38 mouse cellular contexts compared by ENCODE assay signal in genomic region chr1:161436503-161436902, GRCm38 (mm10). TPM values are rescaled to one million over a fixed set of nuclear protein-coding genes. Genes with fewer than 3 reads are reported as not detected.
"Had no signal": no experiment of that assay in that cellular context is flagged by ENCODE, and none has a peak within 500 bp of the region (broad histone marks: within the 10 kb centered on the region; RNA-seq: fewer than 3 reads in every experiment).

No protein-coding gene starts in this region.

- H3K4me1 ChIP-seq: embryonic facial prominence, embryonic 10.5 days; embryonic facial prominence, embryonic 12.5 days; embryonic facial prominence, embryonic 13.5 days; embryonic facial prominence, embryonic 15.5 days; forebrain, embryonic 10.5 days; forebrain, embryonic 12.5 days; forebrain, embryonic 13.5 days; forebrain, embryonic 15.5 days; heart, embryonic 10.5 days had no signal

- DNase-seq: cerebellum, adult 9-11 months; cerebellum, postnatal 10 days; cerebellum, postnatal 14 days; cerebellum, postnatal 25 days; cerebellum, postnatal 36 days; embryo, embryonic 11 days; forebrain, postnatal 0 days; gastrocnemius, adult 2 months; gastrocnemius, postnatal 10 days; gastrocnemius, postnatal 14 days; gastrocnemius, postnatal 25 days; gastrocnemius, postnatal 36 days; heart, adult 11 months; heart, adult 18-20 months; heart, adult 2 months had no signal

- H3K27me3 ChIP-seq: embryonic facial prominence, embryonic 12.5 days; embryonic facial prominence, embryonic 13.5 days; embryonic facial prominence, embryonic 15.5 days; forebrain, embryonic 12.5 days; forebrain, embryonic 13.5 days; forebrain, embryonic 15.5 days had no signal

- H3K36me3 ChIP-seq: embryonic facial prominence, embryonic 10.5 days; embryonic facial prominence, embryonic 12.5 days; embryonic facial prominence, embryonic 13.5 days; embryonic facial prominence, embryonic 15.5 days; forebrain, embryonic 10.5 days; forebrain, embryonic 12.5 days; forebrain, embryonic 15.5 days; heart, embryonic 10.5 days had no signal

- H3K9ac ChIP-seq: embryonic facial prominence, embryonic 12.5 days; embryonic facial prominence, embryonic 13.5 days; embryonic facial prominence, embryonic 15.5 days; forebrain, embryonic 12.5 days; forebrain, embryonic 13.5 days; forebrain, embryonic 15.5 days; forebrain, postnatal 0 days had no signal

- ATAC-seq: forebrain, embryonic 13.5 days; forebrain, embryonic 14.5 days; forebrain, embryonic 15.5 days; forebrain, embryonic 16.5 days; forebrain, postnatal 0 days had no signal

- H3K27ac ChIP-seq: embryonic facial prominence, embryonic 10.5 days; embryonic facial prominence, embryonic 12.5 days; embryonic facial prominence, embryonic 13.5 days; embryonic facial prominence, embryonic 15.5 days; forebrain, embryonic 10.5 days; forebrain, embryonic 12.5 days; forebrain, embryonic 13.5 days; forebrain, embryonic 15.5 days; gastrocnemius, adult 2 months; heart, adult 2 months; heart, embryonic 10.5 days had no signal

- H3K9me3 ChIP-seq: embryonic facial prominence, embryonic 10.5 days; embryonic facial prominence, embryonic 12.5 days; embryonic facial prominence, embryonic 13.5 days; embryonic facial prominence, embryonic 15.5 days; forebrain, embryonic 10.5 days; forebrain, embryonic 12.5 days; forebrain, embryonic 13.5 days; forebrain, embryonic 15.5 days; heart, embryonic 10.5 days had no signal

- H3K4me2 ChIP-seq: embryonic facial prominence, embryonic 12.5 days; embryonic facial prominence, embryonic 13.5 days; embryonic facial prominence, embryonic 15.5 days; forebrain, embryonic 12.5 days; forebrain, embryonic 13.5 days; forebrain, embryonic 15.5 days had no signal

- H3K4me3 ChIP-seq: embryonic facial prominence, embryonic 10.5 days; embryonic facial prominence, embryonic 12.5 days; embryonic facial prominence, embryonic 13.5 days; embryonic facial prominence, embryonic 15.5 days; erythroblast, embryonic 14.5 days; forebrain, embryonic 10.5 days; forebrain, embryonic 12.5 days; forebrain, embryonic 13.5 days; forebrain, embryonic 15.5 days; gastrocnemius, adult 2 months; heart, adult 2 months; heart, embryonic 10.5 days had no signal

RNA-seq across cellular contexts. Expression of gene Tnfsf4, which starts 41.3 kb away (rescaled TPM):
- total RNA-seq: forebrain, postnatal 0 days; gastrocnemius, adult 18-20 months; gastrocnemius, adult 2 months; gastrocnemius, adult 8-10 months; gastrocnemius, postnatal 10 days; gastrocnemius, postnatal 14 days; gastrocnemius, postnatal 25 days; gastrocnemius, postnatal 36 days; gastrocnemius, postnatal 4 days; granulocyte monocyte progenitor cell, adult 5-6 weeks; heart, adult 18-20 months; heart, adult 2 months; heart, adult 8-10 months had no signal
- polyA plus RNA-seq: cortical plate, adult 2 months; embryonic facial prominence, embryonic 10.5 days; embryonic facial prominence, embryonic 11.5 days; embryonic facial prominence, embryonic 12.5 days; embryonic facial prominence, embryonic 13.5 days; erythroblast, embryonic 14.5 days; forebrain, embryonic 10.5 days; forebrain, embryonic 11.5 days; forebrain, embryonic 12.5 days; forebrain, embryonic 13.5 days; forebrain, embryonic 14.5 days; forebrain, embryonic 15.5 days; forebrain, embryonic 16.5 days; forebrain, postnatal 0 days; frontal cortex, adult 2 months; heart, adult 2 months; heart, embryonic 10.5 days had no signal

RNA-seq across cellular contexts. Expression of gene Tnfsf18, which starts 58.0 kb away (rescaled TPM):
- total RNA-seq: common myeloid progenitor, adult 5-6 weeks; gastrocnemius, adult 18-20 months; gastrocnemius, adult 2 months; gastrocnemius, postnatal 10 days; gastrocnemius, postnatal 25 days; gastrocnemius, postnatal 36 days; gastrocnemius, postnatal 4 days; granulocyte monocyte progenitor cell, adult 5-6 weeks had no signal
- polyA plus RNA-seq: cortical plate, adult 2 months; embryonic facial prominence, embryonic 10.5 days; embryonic facial prominence, embryonic 11.5 days; embryonic facial prominence, embryonic 12.5 days; embryonic facial prominence, embryonic 13.5 days; erythroblast, embryonic 14.5 days; forebrain, embryonic 10.5 days; forebrain, embryonic 11.5 days; forebrain, embryonic 12.5 days; forebrain, embryonic 14.5 days; forebrain, embryonic 15.5 days; forebrain, embryonic 16.5 days; forebrain, postnatal 0 days; gonadal fat pad, adult 2 months; heart, adult 2 months; heart, embryonic 10.5 days had no signal
